Mouse (Mus musculus) limb, embryonic 14.5 days (tissue): ENCODE measurements around the gene Sacs. TPM values are rescaled to one million over a fixed set of nuclear protein-coding genes. Genes with fewer than 3 reads are reported as not detected.
"Not testable (repeated sequence)": the region's sequence is repeated elsewhere in the genome, so short reads cannot be mapped to it uniquely, and the experiment has no call there.

Experiments
- ATAC-seq: fragments of 200-750 bp; cut with Nextera tagmentation; 2 replicates; pipeline ENCODE4 v1.8.0; 2017; ENCODE audit warnings: low read depth, moderate number of reproducible peaks, moderate TSS enrichment; ENCODE audit not compliant: low FRiP score
- DNase-seq: peaks from one replicate; pipeline ENCODE4 v3.0.0-alpha.2; 2015; ENCODE audit warnings: low spot score
- H3K27ac ChIP-seq: fragments of 300-500 bp; sonication (generic); replicated peaks from 2 replicates; pipeline ENCODE4 v1.5.1; 2014; ENCODE audit warnings: low read depth, mild to moderate bottlenecking, low read length, moderate library complexity, mixed read lengths
- H3K27me3 ChIP-seq: fragments of 300-500 bp; sonication (generic); 2 replicates; pipeline ENCODE4 v1.6.1; 2014; ENCODE audit warnings: low read length, mixed read lengths; ENCODE audit not compliant: control insufficient read depth, insufficient read depth
- H3K36me3 ChIP-seq: fragments of 300-500 bp; sonication (generic); 2 replicates; pipeline ENCODE4 v1.6.1; 2014; ENCODE audit warnings: mild to moderate bottlenecking, low read length, moderate library complexity, mixed read lengths; ENCODE audit not compliant: control insufficient read depth, insufficient read depth
- H3K4me1 ChIP-seq: fragments of 300-500 bp; sonication (generic); 2 replicates; pipeline ENCODE4 v1.6.1; 2014; ENCODE audit warnings: antibody characterized with exemption, low read length, mixed read lengths; ENCODE audit not compliant: control insufficient read depth, insufficient read depth
- H3K4me2 ChIP-seq: fragments of 300-500 bp; sonication (generic); replicated peaks from 2 replicates; pipeline ENCODE4 v1.6.1; 2014; ENCODE audit warnings: low read depth, mild to moderate bottlenecking, low read length, moderate library complexity; ENCODE audit not compliant: severe bottlenecking
- H3K4me3 ChIP-seq: fragments of 300-500 bp; sonication (generic); replicated peaks from 2 replicates; pipeline ENCODE4 v1.5.1; 2014; ENCODE audit warnings: low read length
- H3K9ac ChIP-seq: fragments of 300-500 bp; sonication (generic); 2 replicates; pipeline ENCODE4 v1.6.1; 2014; ENCODE audit warnings: mild to moderate bottlenecking, low read depth, low read length, moderate library complexity; ENCODE audit not compliant: severe bottlenecking
- H3K9me3 ChIP-seq: fragments of 300-500 bp; sonication (generic); 2 replicates; pipeline ENCODE4 v1.6.1; 2016; ENCODE audit warnings: low read length; ENCODE audit not compliant: control insufficient read depth
- POLR2A ChIP-seq: fragments of 200-500 bp; IDR thresholded peaks from 2 replicates; pipeline ENCODE4 v1.8.0; 2012; ENCODE audit warnings: inconsistent platforms, mild to moderate bottlenecking, moderate library complexity, borderline replicate concordance; ENCODE audit not compliant: insufficient read depth, insufficient read length; ENCODE audit errors: extremely low read depth
- WGBS: fragments of 180-500 bp; shearing (Covaris S2); extraction: QIAGEN DNeasy Blood & Tissue Kit; methylation state at CpG from one replicate; pipeline ENCODE4 v1.1.7; 2014; 5-methylcytosine and 5-hydroxymethylcytosine counted together
- polyA plus RNA-seq, 2 experiments: library from polyadenylated mRNA; depleted of rRNA in 1 of 2; stranded (reverse) in 1 of 2; unstranded in 1 of 2; fragments of >200 nt; fragmentation: Nextera tagmentation in 1 of 2; extraction: Ambion mirVana in 1 of 2; gene quantifications; 2 replicates each; pipeline versions ENCODE4 v1.2.1 to v1.2.3; 2012 to 2014

Sacs gene
- polyA plus RNA-seq, 2 experiments = 3.8 to 4.2 TPM

DNA sequence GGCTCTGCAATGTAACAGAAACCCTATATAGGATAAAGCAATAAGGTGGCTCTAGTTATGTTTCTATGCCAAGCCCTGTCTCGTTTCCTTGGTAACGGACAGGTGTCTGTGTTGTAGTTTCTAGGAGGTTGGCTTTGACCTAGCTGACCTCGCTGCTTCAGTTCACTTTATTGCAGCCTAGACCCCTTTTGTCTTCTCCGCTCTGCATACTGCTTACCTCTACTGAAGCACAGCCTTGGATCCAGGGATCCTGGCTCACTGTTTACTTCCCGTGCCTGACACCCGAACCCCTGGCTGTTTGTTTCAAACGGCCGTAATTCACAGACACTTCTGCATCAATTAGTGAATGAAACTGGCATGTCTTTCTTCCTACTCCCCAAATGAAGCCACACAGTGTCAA, 5.1 kb downstream of the Sacs start:
- ATAC-seq (no peak), DNase-seq (no peak)
- Histone ChIP-seq H3K27me3 (no peaks in the 10 kb centered on the region), H3K36me3 (no peaks in the 10 kb centered on the region), H3K9ac (no peak overlapping the region), H3K27ac (no peak overlapping the region), H3K4me1 (peaks cover 12% of the 10 kb centered on the region; the same call in 1 of the 2 replicates), H3K9me3 (no peaks in the 10 kb centered on the region), H3K4me3 (no peak overlapping the region), H3K4me2 (no peak overlapping the region)
- 45% methylated on average over 8 of the region's 8 CpGs for WGBS
- TF ChIP-seq POLR2A = no peak

DNA sequence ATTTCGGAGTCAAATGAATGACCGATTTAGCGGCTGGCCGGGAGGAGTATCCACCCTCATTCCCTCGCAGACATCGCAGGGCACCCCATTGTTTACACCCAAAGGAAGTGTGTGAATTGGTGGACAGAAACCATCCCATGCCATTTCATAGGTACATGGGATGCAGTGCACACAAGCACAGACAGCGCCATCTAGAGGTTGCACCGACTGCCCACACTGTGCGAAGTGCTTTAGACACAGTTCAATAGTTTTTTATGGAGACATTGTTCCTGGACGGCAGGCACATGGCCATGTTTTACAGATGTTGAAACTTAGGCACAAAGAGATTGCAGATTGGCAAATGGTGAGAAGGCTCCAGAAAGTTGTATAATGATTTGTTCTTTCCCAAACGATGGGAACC, 5.6 kb downstream of the Sacs start:
- H3K9ac ChIP-seq = no peak overlapping the region
- peaks cover 9% of the 10 kb centered on the region; the same call in 1 of the 2 replicates for H3K4me1 ChIP-seq
- no peaks in the 10 kb centered on the region for H3K27me3 ChIP-seq
- no peak for ATAC-seq
- TF ChIP-seq POLR2A = no peak
- no peak overlapping the region for H3K4me2 ChIP-seq
- no peaks in the 10 kb centered on the region for H3K36me3 ChIP-seq
- DNase-seq = no peak
- H3K9me3 ChIP-seq = no peaks in the 10 kb centered on the region
- H3K27ac ChIP-seq = no peak overlapping the region
- 42% methylated on average over 11 of the region's 11 CpGs for WGBS
- H3K4me3 ChIP-seq = no peak overlapping the region

DNA sequence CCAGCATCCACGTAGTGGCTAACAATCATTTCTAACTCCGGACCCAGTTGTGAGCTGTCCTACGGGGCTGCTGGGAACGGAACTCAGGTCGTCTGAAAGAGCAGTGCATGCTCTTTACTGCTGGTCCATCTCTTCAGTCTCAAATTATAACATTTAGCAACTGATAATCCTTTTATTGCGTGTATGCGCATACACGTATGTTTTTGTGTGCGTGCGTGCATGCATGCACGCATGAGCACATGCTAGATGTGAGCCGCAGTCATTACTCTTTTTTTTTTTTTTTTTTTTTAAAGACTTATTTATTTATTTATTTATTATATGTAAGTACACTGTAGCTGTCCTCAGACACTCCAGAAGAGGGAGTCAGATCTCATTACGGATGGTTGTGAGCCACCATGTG, 12.2 kb downstream of the Sacs start:
- H3K4me2 ChIP-seq, H3K9ac ChIP-seq, H3K4me1 ChIP-seq, ATAC-seq, H3K4me3 ChIP-seq, DNase-seq, H3K36me3 ChIP-seq, H3K27me3 ChIP-seq, H3K27ac ChIP-seq, H3K9me3 ChIP-seq: not testable (repeated sequence)
- WGBS = 94% methylated on average over 12 of the region's 13 CpGs

DNA sequence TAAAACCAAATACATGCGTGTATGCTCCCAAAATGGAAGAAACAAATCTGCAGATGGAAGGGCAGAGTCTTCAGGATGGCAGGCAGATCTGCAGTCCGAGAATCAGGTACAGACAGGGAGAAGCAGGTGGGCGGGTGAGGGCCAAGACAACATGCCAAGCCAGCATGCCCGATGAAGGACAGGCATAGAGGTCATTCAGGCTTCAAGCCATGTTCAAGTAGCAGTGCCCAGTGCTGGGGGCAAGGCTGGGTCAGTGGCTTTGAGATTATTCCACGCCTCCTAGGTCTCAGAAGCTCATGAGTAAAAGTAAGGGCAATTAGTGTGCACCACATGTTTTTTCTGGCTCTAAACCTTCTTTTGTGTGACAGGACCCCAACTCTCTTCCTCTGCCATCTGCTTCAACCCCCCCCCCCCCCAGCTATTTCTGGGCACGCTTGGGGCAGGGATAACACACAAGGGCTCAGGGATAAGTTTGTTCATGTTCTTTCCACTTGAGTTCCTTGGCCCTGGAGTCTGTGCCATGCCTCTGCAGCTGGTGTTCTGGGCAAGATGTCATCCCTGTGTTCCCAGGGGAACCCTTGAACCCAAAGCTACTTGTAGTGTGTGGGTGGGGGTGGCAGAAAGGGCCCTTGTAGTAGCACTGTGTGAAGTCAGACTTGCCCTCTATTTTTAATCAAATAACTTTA, 16.8 kb downstream of the Sacs start:
- H3K4me2 ChIP-seq = no peak overlapping the region
- no peaks in the 10 kb centered on the region for H3K4me1 ChIP-seq
- no peak overlapping the region for H3K27ac ChIP-seq
- H3K36me3 ChIP-seq = no peaks in the 10 kb centered on the region
- H3K4me3 ChIP-seq = no peak overlapping the region
- no peak for TF ChIP-seq POLR2A
- no peaks in the 10 kb centered on the region for H3K27me3 ChIP-seq
- 73% methylated on average over 6 of the region's 6 CpGs for WGBS
- no peaks in the 10 kb centered on the region for H3K9me3 ChIP-seq
- ATAC-seq = no peak
- no peak for DNase-seq
- H3K9ac ChIP-seq = no peak overlapping the region

DNA sequence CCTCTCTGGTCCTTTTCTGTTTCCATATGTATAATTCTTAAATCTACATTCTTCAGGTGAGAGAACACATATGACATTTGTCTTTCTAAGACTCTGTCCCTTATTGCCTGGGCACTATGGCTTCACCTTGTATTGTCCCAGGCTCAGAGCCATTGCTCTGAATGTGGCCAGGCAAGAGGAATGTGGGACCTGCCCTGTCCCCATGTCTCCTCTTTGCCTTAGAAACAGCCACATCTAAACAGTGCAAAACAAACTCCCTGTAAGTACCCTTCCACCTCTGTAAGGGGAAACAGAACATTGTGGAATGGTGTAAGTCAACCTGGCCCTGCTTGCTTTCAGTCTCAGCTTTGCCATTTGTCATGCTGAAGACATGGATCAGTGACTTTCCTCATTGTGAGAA, 17.4 kb downstream of the Sacs start:
- no peak overlapping the region for H3K4me3 ChIP-seq
- no peak overlapping the region for H3K4me2 ChIP-seq
- ATAC-seq (no peak), DNase-seq (no peak)
- H3K36me3 ChIP-seq = no peaks in the 10 kb centered on the region
- no peak for TF ChIP-seq POLR2A
- H3K27ac ChIP-seq = no peak overlapping the region
- H3K4me1 ChIP-seq = no peaks in the 10 kb centered on the region
- no peaks in the 10 kb centered on the region for H3K9me3 ChIP-seq
- no peaks in the 10 kb centered on the region for H3K27me3 ChIP-seq
- no peak overlapping the region for H3K9ac ChIP-seq

DNA sequence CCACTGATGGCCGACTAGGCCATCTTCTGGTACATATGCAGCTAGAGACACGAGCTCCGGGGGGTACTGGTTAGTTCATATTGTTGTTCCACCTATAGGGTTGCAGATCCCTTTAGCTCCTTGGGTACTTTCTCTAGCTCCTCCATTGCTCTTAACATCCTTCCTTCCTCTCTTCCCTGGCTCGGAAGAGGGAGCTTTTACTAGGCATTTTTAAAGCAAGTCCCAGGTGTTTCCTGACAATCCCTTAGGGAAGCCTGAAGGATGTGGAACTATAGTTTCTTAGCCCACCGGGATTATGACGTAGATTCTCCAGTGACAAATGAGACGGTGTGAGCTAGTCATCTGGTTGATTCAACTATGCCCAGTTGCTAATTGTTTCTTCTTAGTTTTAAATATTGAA, 19.2 kb downstream of the Sacs start:
- not testable (repeated sequence) for H3K4me1 ChIP-seq, H3K9ac ChIP-seq, DNase-seq, H3K27ac ChIP-seq, H3K4me3 ChIP-seq, H3K4me2 ChIP-seq, H3K36me3 ChIP-seq, ATAC-seq, H3K9me3 ChIP-seq, H3K27me3 ChIP-seq
- WGBS = 51% methylated on average over 4 of the region's 7 CpGs
